Mouse (Mus musculus) lung, embryonic 14.5 days (tissue): Measurements from ENCODE around the gene Usf3. TPM values are rescaled to one million over a fixed set of nuclear protein-coding genes. Genes with fewer than 3 reads are reported as not detected.

Source experiments
- ATAC-seq: fragments of 200-750 bp; cut with Nextera tagmentation; 2 replicates; pipeline ENCODE4 v1.8.0; 2017; ENCODE audit warnings: mild to moderate bottlenecking, moderate TSS enrichment, moderate library complexity; ENCODE audit not compliant: insufficient read depth
- DNase-seq: peaks from one replicate; pipeline ENCODE4 v3.0.0-alpha.2; 2015
- H3K27ac ChIP-seq: fragments of 300-500 bp; sonication (generic); 2 replicates; pipeline ENCODE4 v1.5.1; 2014; ENCODE audit warnings: low read depth, mild to moderate bottlenecking, moderate library complexity
- H3K27me3 ChIP-seq: fragments of 300-500 bp; sonication (generic); 2 replicates; pipeline ENCODE4 v1.6.1; 2014; ENCODE audit warnings: low read length, control low read depth; ENCODE audit not compliant: insufficient read depth
- H3K36me3 ChIP-seq: fragments of 300-500 bp; sonication (generic); 2 replicates; pipeline ENCODE4 v1.6.1; 2014; ENCODE audit warnings: control low read depth; ENCODE audit not compliant: insufficient read depth
- H3K4me1 ChIP-seq: fragments of 300-500 bp; sonication (generic); 2 replicates; pipeline ENCODE4 v1.6.1; 2014; ENCODE audit warnings: antibody characterized with exemption, control low read depth; ENCODE audit not compliant: insufficient read depth
- H3K4me2 ChIP-seq: fragments of 300-500 bp; sonication (generic); 2 replicates; pipeline ENCODE4 v1.6.1; 2014; ENCODE audit warnings: mild to moderate bottlenecking
- H3K4me3 ChIP-seq: fragments of 300-500 bp; sonication (generic); 2 replicates; pipeline ENCODE4 v1.5.1; 2014; ENCODE audit warnings: low read depth, low read length
- H3K9ac ChIP-seq: fragments of 300-500 bp; sonication (generic); 2 replicates; pipeline ENCODE4 v1.6.1; 2014
- H3K9me3 ChIP-seq: fragments of 300-500 bp; sonication (generic); 2 replicates; pipeline ENCODE4 v1.6.1; 2016; ENCODE audit warnings: low read depth, low read length, control low read depth
- CTCF ChIP-seq: IDR thresholded peaks from 2 replicates; pipeline ENCODE4 v1.5.1; 2016; ENCODE audit warnings: antibody characterized with exemption, low read depth
- WGBS: fragments of 180-500 bp; shearing (Covaris S2); extraction: QIAGEN DNeasy Blood & Tissue Kit; methylation state at CpG from one replicate; pipeline ENCODE4 v1.1.7; 2014; 5-methylcytosine and 5-hydroxymethylcytosine counted together
- polyA plus RNA-seq: library from polyadenylated mRNA; unstranded; fragments of >200 nt; fragmentation: Nextera tagmentation; extraction: Ambion mirVana; gene quantifications from 2 replicates; pipeline ENCODE4 v1.2.1, GENCODE M21; 2014

Usf3 gene
- polyA plus RNA-seq, 1 experiment from 2014 or later = 5.1 TPM

- Histone ChIP-seq H3K27me3 (no peaks in the 10 kb centered on the region), H3K27ac (no peak overlapping the region), H3K4me2 (no peak overlapping the region), H3K4me1 (no peaks in the 10 kb centered on the region), H3K9ac (no peak overlapping the region), H3K4me3 (no peak overlapping the region), H3K9me3 (no peaks in the 10 kb centered on the region), H3K36me3 (peaks cover 68% of the 10 kb centered on the region)
- WGBS = 89% methylated on average over 8 of the region's 8 CpGs
- ATAC-seq = no peak
- no peak for TF ChIP-seq CTCF
- no peak for DNase-seq
Observed at GRCm38 (mm10) chr16:44205973-44206372, 32.9 kb downstream of the Usf3 start.

GRCm38 (mm10) chr16:44210156-44211053 is 37.4 kb downstream of the Usf3 start:
- peaks cover 68% of the 10 kb centered on the region for H3K36me3 ChIP-seq
- WGBS = 78% methylated on average over 10 of the region's 10 CpGs
- no peaks in the 10 kb centered on the region for H3K4me1 ChIP-seq
- no peak overlapping the region for H3K27ac ChIP-seq
- TF ChIP-seq CTCF = no peak
- no peak for DNase-seq
- H3K27me3 ChIP-seq = no peaks in the 10 kb centered on the region
- ATAC-seq = no peak
- no peaks in the 10 kb centered on the region for H3K9me3 ChIP-seq
- H3K4me2 ChIP-seq = no peak overlapping the region
- no peak overlapping the region for H3K4me3 ChIP-seq
- no peak overlapping the region for H3K9ac ChIP-seq

GRCm38 (mm10) chr16:44211054-44211414 is 38.0 kb downstream of the Usf3 start:
- no peak for DNase-seq
- Histone ChIP-seq H3K4me1 (no peaks in the 10 kb centered on the region), H3K27ac (no peak overlapping the region), H3K4me3 (no peak overlapping the region), H3K9me3 (no peaks in the 10 kb centered on the region), H3K9ac (no peak overlapping the region), H3K4me2 (no peak overlapping the region), H3K27me3 (no peaks in the 10 kb centered on the region), H3K36me3 (peaks cover 68% of the 10 kb centered on the region)
- TF ChIP-seq CTCF = no peak
- ATAC-seq = no peak
- WGBS = 85% methylated on average over 1 of the region's 1 CpGs

GRCm38 (mm10) chr16:44212703-44213102 is 39.7 kb downstream of the Usf3 start:
- Histone ChIP-seq H3K27ac (no peak overlapping the region), H3K4me3 (no peak overlapping the region), H3K27me3 (no peaks in the 10 kb centered on the region), H3K9ac (no peak overlapping the region), H3K4me1 (no peaks in the 10 kb centered on the region), H3K4me2 (no peak overlapping the region), H3K36me3 (peaks cover 72% of the 10 kb centered on the region), H3K9me3 (no peaks in the 10 kb centered on the region)
- ATAC-seq (no peak), DNase-seq (no peak)
- 90% methylated on average over 7 of the region's 7 CpGs for WGBS
- TF ChIP-seq CTCF = no peak

- H3K4me3 ChIP-seq = no peak overlapping the region
- H3K9ac ChIP-seq = no peak overlapping the region
- H3K4me1 ChIP-seq = no peaks in the 10 kb centered on the region
- no peak overlapping the region for H3K27ac ChIP-seq
- H3K36me3 ChIP-seq = peaks cover 77% of the 10 kb centered on the region
- TF ChIP-seq CTCF = no peak
- H3K27me3 ChIP-seq = no peaks in the 10 kb centered on the region
- ATAC-seq (no peak), DNase-seq (no peak)
- H3K9me3 ChIP-seq = no peaks in the 10 kb centered on the region
- WGBS = 92% methylated on average over 9 of the region's 9 CpGs
- no peak overlapping the region for H3K4me2 ChIP-seq
Observed at GRCm38 (mm10) chr16:44215513-44215912, 42.5 kb downstream of the Usf3 start.

- H3K4me1 ChIP-seq = no peaks in the 10 kb centered on the region
- H3K4me2 ChIP-seq = no peak overlapping the region
- H3K9me3 ChIP-seq = no peaks in the 10 kb centered on the region
- H3K27me3 ChIP-seq = no peaks in the 10 kb centered on the region
- TF ChIP-seq CTCF = no peak
- ATAC-seq = no peak
- WGBS = 95% methylated on average over 7 of the region's 7 CpGs
- H3K27ac ChIP-seq = no peak overlapping the region
- peaks cover 81% of the 10 kb centered on the region for H3K36me3 ChIP-seq
- DNase-seq = no peak
- no peak overlapping the region for H3K9ac ChIP-seq
- no peak overlapping the region for H3K4me3 ChIP-seq
Observed at GRCm38 (mm10) chr16:44216417-44216816, 43.4 kb downstream of the Usf3 start.

GRCm38 (mm10) chr16:44221463-44221862 is 48.4 kb downstream of the Usf3 start:
- Histone ChIP-seq H3K4me1 (no peaks in the 10 kb centered on the region), H3K9me3 (no peaks in the 10 kb centered on the region), H3K9ac (no peak overlapping the region), H3K27me3 (no peaks in the 10 kb centered on the region), H3K27ac (no peak overlapping the region), H3K4me3 (no peak overlapping the region), H3K4me2 (no peak overlapping the region), H3K36me3 (peaks cover 50% of the 10 kb centered on the region)
- TF ChIP-seq CTCF = no peak
- DNase-seq = no peak
- 73% methylated on average over 6 of the region's 6 CpGs for WGBS
- no peak for ATAC-seq
